Mouse (Mus musculus) CH12.LX (cell line): ENCODE data around the gene Cdkn1b.

ENCODE experiments used
- BHLHE40 ChIP-seq: IDR thresholded peaks from 2 replicates; pipeline ENCODE4 v1.6.1; 2011; ENCODE audit warnings: mild to moderate bottlenecking, low read depth, low read length, improper control_type of control experiment
- CHD1 ChIP-seq: IDR thresholded peaks from 2 replicates; pipeline ENCODE4 v1.6.1; 2012; ENCODE audit warnings: low read depth, low read length, improper control_type of control experiment, inconsistent platforms
- CTCF ChIP-seq, 2 experiments: IDR thresholded peaks in 1 of 2; conservative IDR thresholded peaks in 1 of 2; 2 replicates each; pipeline ENCODE4 v1.5.1; 2011 to 2012; ENCODE audit warnings: low read depth in 2 of 2, low read length in 2 of 2, improper control_type of control experiment in 1 of 2, inconsistent platforms in 1 of 2, mild to moderate bottlenecking in 1 of 2, moderate library complexity in 1 of 2
- ETS1 ChIP-seq: conservative IDR thresholded peaks from 2 replicates; pipeline ENCODE4 v1.6.1; 2012; ENCODE audit warnings: low read depth, mild to moderate bottlenecking, inconsistent platforms, low read length, improper control_type of control experiment, moderate library complexity
- GABPA ChIP-seq: IDR thresholded peaks from 2 replicates; pipeline ENCODE4 v1.6.1; 2012; ENCODE audit warnings: low read depth, low read length, improper control_type of control experiment, inconsistent platforms; ENCODE audit not compliant: insufficient replicate concordance
- IRF4 ChIP-seq: IDR thresholded peaks from 2 replicates; pipeline ENCODE4 v1.6.1; 2014; ENCODE audit warnings: low read depth, mild to moderate bottlenecking, inconsistent platforms, low read length, improper control_type of control experiment
- MAFK ChIP-seq: IDR thresholded peaks from 2 replicates; pipeline ENCODE4 v1.6.1; 2011; ENCODE audit warnings: low read length, improper control_type of control experiment; ENCODE audit not compliant: insufficient replicate concordance
- POLR2A ChIP-seq: IDR thresholded peaks from 2 replicates; pipeline ENCODE4 v1.6.1; 2011; ENCODE audit warnings: low read depth, mild to moderate bottlenecking, improper control_type of control experiment, low read length
- RCOR1 ChIP-seq: conservative IDR thresholded peaks from 2 replicates; pipeline ENCODE4 v1.6.1; 2012; ENCODE audit warnings: low read depth, mild to moderate bottlenecking, inconsistent platforms, low read length, improper control_type of control experiment
- USF1 ChIP-seq: IDR thresholded peaks from 2 replicates; pipeline ENCODE4 v1.6.1; 2014; ENCODE audit warnings: low read depth, mild to moderate bottlenecking, inconsistent platforms, low read length, improper control_type of control experiment
- ZKSCAN1 ChIP-seq: IDR thresholded peaks from 2 replicates; pipeline ENCODE4 v1.6.1; 2012; ENCODE audit warnings: low read depth, inconsistent platforms, low read length, improper control_type of control experiment, borderline replicate concordance

DNA sequence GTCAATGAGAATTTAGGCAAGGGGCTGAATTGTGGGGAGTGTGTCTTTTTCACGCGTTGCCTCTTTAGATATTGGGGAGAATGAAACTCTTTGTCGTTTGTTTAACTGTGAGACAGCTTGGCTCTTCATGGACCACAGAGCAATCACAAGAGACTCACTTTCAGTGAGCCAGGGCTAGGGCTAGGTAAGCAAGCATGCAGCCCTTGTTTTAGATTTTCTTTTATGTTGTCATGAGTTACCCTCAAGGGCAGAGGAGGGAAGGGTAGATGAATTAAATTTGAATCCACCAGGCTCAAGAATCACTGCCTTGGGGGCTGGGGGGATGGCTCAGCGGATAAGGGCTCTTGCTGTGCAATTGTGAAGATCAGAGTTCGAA is 42.3 kb downstream of the Cdkn1b start:
- TF ChIP-seq BHLHE40 (no peak), CTCF (conservative IDR thresholded peaks at IDR 0.05 in 1 of 2, IDR thresholded peaks at IDR 0.05 in 1 of 2; ENCODE audit: low read depth in 2 of 2, low read length in 2 of 2) (no peak), POLR2A (no peak), IRF4 (no peak), ETS1 (no peak), MAFK (no peak), GABPA (no peak), USF1 (no peak), CHD1 (no peak), RCOR1 (no peak), ZKSCAN1 (no peak)
